Mouse (Mus musculus) heart, postnatal 0 days (tissue): ENCODE measurements at regions not wholly inside any gene's neighbourhood (a gene's known extent, or its start where the extent isn't known, plus 50 kb on each side); places are given as distances from the start of the nearest gene placed in this dataset.

Source experiments
- CTCF ChIP-seq: IDR thresholded peaks from 2 replicates; pipeline ENCODE4 v1.5.1; 2016; ENCODE audit warnings: antibody characterized with exemption, control low read depth, low read depth
- EP300 ChIP-seq: IDR thresholded peaks from 2 replicates; pipeline ENCODE4 v1.6.1; 2016; ENCODE audit warnings: antibody characterized with exemption, low read depth

GRCm38 (mm10) chr19:54391406-54391805, 347.5 kb downstream of the Adra2a start:
- TF ChIP-seq CTCF: no peak
- no peak for TF ChIP-seq EP300
